Mouse (Mus musculus) kidney, postnatal 0 days (tissue): Measurements from ENCODE around the gene Znhit1. TPM values are rescaled to one million over a fixed set of nuclear protein-coding genes. Genes with fewer than 3 reads are reported as not detected.
A peak's percentile ranks its signal among the peaks of the same experiment; 100 is the strongest.

Experiments
- ATAC-seq: fragments of 200-750 bp; cut with Nextera tagmentation; replicated peaks from 2 replicates; pipeline ENCODE4 v1.8.0; 2017; ENCODE audit warnings: low read depth, moderate number of reproducible peaks, moderate TSS enrichment, moderate library complexity; ENCODE audit not compliant: low FRiP score
- DNase-seq: peaks from one replicate; pipeline ENCODE4 v3.0.0-alpha.2; 2016; ENCODE audit warnings: low spot score
- H3K27ac ChIP-seq: fragments of 300-500 bp; sonication (generic); 2 replicates; pipeline ENCODE4 v1.5.1; 2014; ENCODE audit warnings: mild to moderate bottlenecking
- H3K27me3 ChIP-seq: fragments of 300-500 bp; sonication (generic); 2 replicates; pipeline ENCODE4 v1.6.1; 2014; ENCODE audit warnings: low read length, mixed read lengths; ENCODE audit not compliant: insufficient read depth
- H3K36me3 ChIP-seq: fragments of 300-500 bp; sonication (generic); 2 replicates; pipeline ENCODE4 v1.6.1; 2014; ENCODE audit warnings: low read length, mixed read lengths; ENCODE audit not compliant: insufficient read depth
- H3K4me1 ChIP-seq: fragments of 300-500 bp; sonication (generic); replicated peaks from 2 replicates; pipeline ENCODE4 v1.6.1; 2014; ENCODE audit warnings: antibody characterized with exemption, low read length, mixed read lengths; ENCODE audit not compliant: insufficient read depth
- H3K4me2 ChIP-seq: fragments of 300-500 bp; sonication (generic); 2 replicates; pipeline ENCODE4 v1.6.1; 2014; ENCODE audit warnings: mild to moderate bottlenecking, low read length, moderate library complexity, mixed read lengths
- H3K4me3 ChIP-seq: fragments of 300-500 bp; sonication (generic); replicated peaks from 2 replicates; pipeline ENCODE4 v1.5.1; 2014; ENCODE audit warnings: low read depth, low read length
- H3K9ac ChIP-seq: fragments of 300-500 bp; sonication (generic); 2 replicates; pipeline ENCODE4 v1.6.1; 2014; ENCODE audit warnings: low read depth, low read length
- H3K9me3 ChIP-seq: fragments of 300-500 bp; sonication (generic); replicated peaks from 2 replicates; pipeline ENCODE4 v1.6.1; 2016; ENCODE audit warnings: low read length, inconsistent platforms, mixed read lengths
- CTCF ChIP-seq: IDR thresholded peaks from 2 replicates; pipeline ENCODE4 v1.5.1; 2016; ENCODE audit warnings: antibody characterized with exemption, low read depth, mild to moderate bottlenecking, moderate library complexity
- WGBS: fragments of 180-500 bp; shearing (Covaris S2); extraction: QIAGEN DNeasy Blood & Tissue Kit; methylation state at CpG from one replicate; pipeline ENCODE4 v1.1.7; 2014; 5-methylcytosine and 5-hydroxymethylcytosine counted together
- polyA plus RNA-seq: library from polyadenylated mRNA; unstranded; fragments of >200 nt; fragmentation: Nextera tagmentation; extraction: Ambion mirVana; gene quantifications from 2 replicates; pipeline ENCODE4 v1.2.1, GENCODE M21; 2015

The Znhit1 gene
- polyA plus RNA-seq, 1 experiment from 2014 or later: 91.1 TPM

GRCm38 (mm10) chr5:136961334-136961982 is 26.4 kb downstream of the Znhit1 start:
- ATAC-seq: peak; percentile 1; the same call in 1 of the 2 replicates
- peak overlapping the region; percentile 73; the same call in 1 of the 2 replicates for H3K9ac ChIP-seq
- peak overlapping the region; percentile 76 for H3K4me2 ChIP-seq
- WGBS: 22% methylated on average over 5 of the region's 5 CpGs
- TF ChIP-seq CTCF: no peak
- H3K27me3 ChIP-seq: no peaks in the 10 kb centered on the region
- no peak for DNase-seq
- H3K36me3 ChIP-seq: peaks cover 24% of the 10 kb centered on the region
- H3K27ac ChIP-seq: peak overlapping the region; percentile 91
- H3K4me3 ChIP-seq: peak overlapping the region; percentile 65
- no peaks in the 10 kb centered on the region for H3K9me3 ChIP-seq
- H3K4me1 ChIP-seq: peaks cover 26% of the 10 kb centered on the region

- ATAC-seq (no peak), DNase-seq (no peak)
- no peak for TF ChIP-seq CTCF
- Histone ChIP-seq H3K9ac (no peak overlapping the region), H3K9me3 (no peaks in the 10 kb centered on the region), H3K36me3 (peaks cover 19% of the 10 kb centered on the region), H3K4me1 (peaks cover 12% of the 10 kb centered on the region; the same call in 1 of the 2 replicates), H3K4me2 (no peak overlapping the region), H3K27me3 (no peaks in the 10 kb centered on the region), H3K4me3 (no peak overlapping the region), H3K27ac (peak overlapping the region; percentile 81)
- WGBS: 85% methylated on average over 6 of the region's 6 CpGs
Observed at GRCm38 (mm10) chr5:136960053-136960452, 27.8 kb downstream of the Znhit1 start.

GRCm38 (mm10) chr5:136958991-136959605 is 28.7 kb downstream of the Znhit1 start:
- peak overlapping the region; percentile 81 for H3K27ac ChIP-seq
- peaks cover 10% of the 10 kb centered on the region for H3K36me3 ChIP-seq
- no peaks in the 10 kb centered on the region for H3K27me3 ChIP-seq
- no peaks in the 10 kb centered on the region for H3K9me3 ChIP-seq
- ATAC-seq (peak; percentile 58), DNase-seq (peak; percentile 73)
- H3K4me1 ChIP-seq: peaks cover 12% of the 10 kb centered on the region; the same call in 1 of the 2 replicates
- H3K4me2 ChIP-seq: 0 out of 2 replicates have a peak overlapping the region, but pooled peaks have one; percentile 10
- no peak overlapping the region for H3K4me3 ChIP-seq
- 28% methylated on average over 5 of the region's 5 CpGs for WGBS
- no peak for TF ChIP-seq CTCF
- no peak overlapping the region for H3K9ac ChIP-seq

- no peak for TF ChIP-seq CTCF
- Histone ChIP-seq H3K9me3 (no peaks in the 10 kb centered on the region), H3K9ac (no peak overlapping the region), H3K27me3 (no peaks in the 10 kb centered on the region), H3K4me3 (no peak overlapping the region), H3K27ac (no peak overlapping the region), H3K36me3 (no peaks in the 10 kb centered on the region), H3K4me1 (peaks cover 9% of the 10 kb centered on the region; the same call in 1 of the 2 replicates), H3K4me2 (no peak overlapping the region)
- ATAC-seq (no peak), DNase-seq (no peak)
- 87% methylated on average over 1 of the region's 1 CpGs for WGBS
Observed at GRCm38 (mm10) chr5:136957250-136957649, 30.6 kb downstream of the Znhit1 start.

GRCm38 (mm10) chr5:136955622-136956021 is 32.2 kb downstream of the Znhit1 start:
- Histone ChIP-seq H3K9me3 (no peaks in the 10 kb centered on the region), H3K27ac (no peak overlapping the region), H3K4me3 (no peak overlapping the region), H3K27me3 (no peaks in the 10 kb centered on the region), H3K36me3 (no peaks in the 10 kb centered on the region), H3K9ac (no peak overlapping the region), H3K4me2 (no peak overlapping the region), H3K4me1 (peaks cover 4% of the 10 kb centered on the region; the same call in 1 of the 2 replicates)
- 81% methylated on average over 4 of the region's 4 CpGs for WGBS
- no peak for TF ChIP-seq CTCF
- DNase-seq (no peak), ATAC-seq (no peak)

- peaks cover 4% of the 10 kb centered on the region; the same call in 1 of the 2 replicates for H3K4me1 ChIP-seq
- WGBS: 2% methylated on average over 12 of the region's 12 CpGs
- DNase-seq (peak; percentile 49), ATAC-seq (no peak)
- H3K27ac ChIP-seq: peak overlapping the region; percentile 67
- no peak for TF ChIP-seq CTCF
- H3K9me3 ChIP-seq: no peaks in the 10 kb centered on the region
- no peaks in the 10 kb centered on the region for H3K36me3 ChIP-seq
- peak overlapping the region; percentile 79 for H3K4me3 ChIP-seq
- H3K27me3 ChIP-seq: no peaks in the 10 kb centered on the region
- H3K4me2 ChIP-seq: peak overlapping the region; percentile 71
- peak overlapping the region; percentile 76 for H3K9ac ChIP-seq
Observed at GRCm38 (mm10) chr5:136953440-136953951, 34.3 kb downstream of the Znhit1 start.
